Mouse (Mus musculus): ENCODE results near the gene Vwa1. TPM values are rescaled to one million over a fixed set of nuclear protein-coding genes. Genes with fewer than 3 reads are reported as not detected.
A peak's percentile ranks its signal among the peaks of the same experiment; 100 is the strongest.

The Vwa1 gene
- polyA plus RNA-seq (2016; fragmentation: Nextera tagmentation; extraction: Ambion mirVana): 9.8 and 11.5 TPM in 2 replicates

DNA sequence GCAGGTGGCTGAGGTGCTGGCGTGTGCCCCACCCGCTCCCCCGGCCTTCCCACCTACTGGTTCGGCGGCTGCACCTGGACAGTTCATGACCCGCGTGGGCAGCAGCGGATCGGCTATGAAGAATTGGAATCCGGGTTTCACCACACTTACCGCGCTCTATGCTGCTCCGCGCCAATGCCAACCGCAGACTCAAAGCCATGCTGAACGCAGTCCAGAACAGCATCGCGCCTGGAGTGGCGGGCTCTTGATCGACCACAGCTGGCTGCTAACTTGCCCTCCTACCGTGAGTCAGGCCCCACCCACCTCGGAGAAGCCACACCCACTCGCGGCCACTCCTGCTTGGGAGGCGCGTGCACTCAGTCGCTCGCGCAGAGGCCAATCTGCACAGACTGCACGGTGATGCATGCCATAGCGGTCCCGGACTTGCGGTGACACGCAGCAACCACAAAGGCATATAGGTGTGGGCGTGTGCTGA is at the start of gene Vwa1:
Gene Vwa1 (minus strand): TSS at position 419 of the 475 bp plus-strand sequence.
- 2% methylated on average over 35 of the region's 35 CpGs for WGBS
- Histone ChIP-seq H3K4me1 (peaks cover 25% of the 10 kb centered on the region), H3K4me2 (peak within 1 kb of the TSS; percentile 60), H3K9me3 (no peaks in the 10 kb centered on the region), H3K27me3 (peaks cover 67% of the 10 kb centered on the region), H3K27ac (0 out of 2 replicates have a peak within 1 kb of the TSS, but pooled peaks have one; percentile 9), H3K36me3 (replicated peaks) (no peaks in the 10 kb centered on the region), H3K4me3 (replicated peaks) (peak within 1 kb of the TSS; percentile 34), H3K9ac (peak within 1 kb of the TSS; percentile 33; the same call in 1 of the 2 replicates)
- ATAC-seq (ENCODE audit: low FRiP score): peak; percentile 76

DNA sequence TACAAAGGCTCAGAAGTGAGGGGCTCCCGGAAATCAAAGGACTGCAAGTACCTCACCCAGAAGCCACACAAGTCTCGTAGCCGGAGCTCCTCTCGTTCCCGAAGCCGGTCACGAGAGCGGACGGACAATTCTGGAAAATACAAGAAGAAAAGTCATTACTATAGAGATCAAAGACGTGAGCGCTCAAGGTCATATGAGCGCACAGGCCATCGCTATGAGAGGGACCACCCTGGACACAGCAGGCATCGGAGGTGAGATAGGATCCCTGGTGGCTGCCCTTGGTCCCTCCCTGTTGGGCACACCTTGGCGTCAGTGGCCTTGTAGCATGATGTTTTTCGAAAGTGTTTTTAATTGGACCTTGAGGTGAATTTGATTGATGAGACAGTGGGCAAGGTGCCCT is 48.9 kb upstream of the Vwa1 start:
- no peak overlapping the region for H3K9ac ChIP-seq
- 94% methylated on average over 16 of the region's 16 CpGs for WGBS
- ATAC-seq (ENCODE audit: low FRiP score): no peak

DNA sequence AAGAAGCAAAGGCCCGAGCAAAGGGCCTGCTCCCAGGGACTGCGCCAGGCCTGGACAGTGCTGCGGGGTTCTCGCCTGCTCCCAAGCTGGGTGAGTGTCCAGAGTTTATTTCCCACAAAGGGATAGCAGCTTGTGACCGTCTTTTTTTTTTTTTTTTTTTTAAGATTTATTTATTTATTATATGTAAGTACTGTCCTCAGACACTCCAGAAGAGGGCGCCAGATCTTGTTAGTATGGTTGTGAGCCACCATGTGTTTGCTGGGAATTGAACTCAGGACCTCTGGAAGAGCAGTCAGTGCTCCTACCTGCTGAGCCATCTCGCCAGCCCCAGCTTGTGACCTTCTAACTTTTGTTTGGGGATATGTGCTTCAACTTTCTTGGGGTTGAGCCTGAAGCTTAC is 46.5 kb upstream of the Vwa1 start:
- H3K27me3 ChIP-seq: no peaks in the 10 kb centered on the region
- no peak overlapping the region for H3K4me3 ChIP-seq (replicated peaks)
- no peaks in the 10 kb centered on the region for H3K9me3 ChIP-seq
- no peak for ATAC-seq (ENCODE audit: low FRiP score)
- peaks cover 94% of the 10 kb centered on the region for H3K36me3 ChIP-seq (replicated peaks)
- WGBS: 78% methylated on average over 7 of the region's 7 CpGs
- H3K4me2 ChIP-seq: no peak overlapping the region
- no peak overlapping the region for H3K9ac ChIP-seq
- no peak overlapping the region for H3K27ac ChIP-seq
- H3K4me1 ChIP-seq: no peaks in the 10 kb centered on the region

More for the DNA sequence above, 48.9 kb upstream of the Vwa1 start:
- Histone ChIP-seq H3K4me1 (no peaks in the 10 kb centered on the region), H3K4me2 (no peak overlapping the region), H3K4me3 (replicated peaks) (no peak overlapping the region), H3K36me3 (replicated peaks) (peaks cover 90% of the 10 kb centered on the region), H3K27ac (no peak overlapping the region), H3K27me3 (no peaks in the 10 kb centered on the region), H3K9me3 (no peaks in the 10 kb centered on the region)

DNA sequence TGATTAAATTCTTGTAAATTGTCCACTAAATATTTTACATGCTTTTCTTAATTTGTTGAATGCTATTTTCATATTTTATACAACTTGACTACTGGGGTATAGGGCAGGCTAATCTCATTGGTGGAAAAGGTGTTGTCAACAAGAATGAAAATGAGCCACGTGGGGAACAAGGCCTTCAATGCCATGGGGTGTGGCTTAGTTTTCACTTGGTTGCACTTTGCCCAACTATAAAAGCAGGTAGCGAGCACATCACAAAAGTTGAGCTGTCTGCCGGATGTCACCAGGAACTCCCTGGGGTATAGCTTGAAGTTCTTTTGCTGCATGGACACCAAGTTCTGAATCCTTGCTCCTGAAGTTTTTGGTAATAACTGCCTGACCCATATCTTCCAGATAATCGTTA is 43.0 kb upstream of the Vwa1 start:
- no peak overlapping the region for H3K9ac ChIP-seq
- WGBS: 78% methylated on average over 4 of the region's 4 CpGs
- H3K4me3 ChIP-seq (replicated peaks): no peak overlapping the region
- no peak overlapping the region for H3K4me2 ChIP-seq
- no peaks in the 10 kb centered on the region for H3K27me3 ChIP-seq
- H3K9me3 ChIP-seq: no peaks in the 10 kb centered on the region
- peaks cover 85% of the 10 kb centered on the region for H3K36me3 ChIP-seq (replicated peaks)
- ATAC-seq (ENCODE audit: low FRiP score): no peak
- peaks cover 13% of the 10 kb centered on the region for H3K4me1 ChIP-seq
- no peak overlapping the region for H3K27ac ChIP-seq

DNA sequence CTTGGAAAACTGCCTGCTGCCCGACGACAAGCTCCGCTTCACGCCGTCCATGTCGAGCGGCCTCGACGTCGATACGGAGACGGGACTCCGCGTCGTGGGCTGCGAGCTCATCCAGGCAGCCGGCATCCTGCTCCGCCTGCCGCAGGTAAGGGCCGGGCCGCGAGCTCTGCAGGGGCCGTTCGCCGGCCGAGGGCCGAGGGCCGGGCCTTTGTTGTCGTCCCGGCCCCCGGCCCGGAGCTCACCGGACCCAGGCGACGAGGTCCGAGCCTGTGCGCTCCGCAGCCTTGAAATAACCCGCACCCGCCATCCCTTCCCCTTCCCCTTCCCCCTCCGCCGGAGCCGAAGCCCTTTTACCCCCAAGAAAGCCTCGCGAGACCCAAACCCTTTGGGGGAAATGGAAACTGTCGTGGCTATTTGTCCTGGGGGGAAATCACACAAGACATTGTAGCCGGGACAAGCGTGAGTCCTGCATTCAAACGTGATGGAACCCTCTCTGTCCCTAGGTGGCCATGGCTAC is 38.2 kb upstream of the Vwa1 start:
- Histone ChIP-seq H3K36me3 (replicated peaks) (peaks cover 72% of the 10 kb centered on the region), H3K4me3 (replicated peaks) (peak overlapping the region; percentile 100), H3K27ac (peak overlapping the region; percentile 89), H3K9ac (peak overlapping the region; percentile 99), H3K4me1 (peaks cover 21% of the 10 kb centered on the region), H3K9me3 (no peaks in the 10 kb centered on the region), H3K27me3 (no peaks in the 10 kb centered on the region), H3K4me2 (peak overlapping the region; percentile 82)
- WGBS: under 1% methylated on average over 35 of the region's 49 CpGs
- ATAC-seq (ENCODE audit: low FRiP score): peak; percentile 54

DNA sequence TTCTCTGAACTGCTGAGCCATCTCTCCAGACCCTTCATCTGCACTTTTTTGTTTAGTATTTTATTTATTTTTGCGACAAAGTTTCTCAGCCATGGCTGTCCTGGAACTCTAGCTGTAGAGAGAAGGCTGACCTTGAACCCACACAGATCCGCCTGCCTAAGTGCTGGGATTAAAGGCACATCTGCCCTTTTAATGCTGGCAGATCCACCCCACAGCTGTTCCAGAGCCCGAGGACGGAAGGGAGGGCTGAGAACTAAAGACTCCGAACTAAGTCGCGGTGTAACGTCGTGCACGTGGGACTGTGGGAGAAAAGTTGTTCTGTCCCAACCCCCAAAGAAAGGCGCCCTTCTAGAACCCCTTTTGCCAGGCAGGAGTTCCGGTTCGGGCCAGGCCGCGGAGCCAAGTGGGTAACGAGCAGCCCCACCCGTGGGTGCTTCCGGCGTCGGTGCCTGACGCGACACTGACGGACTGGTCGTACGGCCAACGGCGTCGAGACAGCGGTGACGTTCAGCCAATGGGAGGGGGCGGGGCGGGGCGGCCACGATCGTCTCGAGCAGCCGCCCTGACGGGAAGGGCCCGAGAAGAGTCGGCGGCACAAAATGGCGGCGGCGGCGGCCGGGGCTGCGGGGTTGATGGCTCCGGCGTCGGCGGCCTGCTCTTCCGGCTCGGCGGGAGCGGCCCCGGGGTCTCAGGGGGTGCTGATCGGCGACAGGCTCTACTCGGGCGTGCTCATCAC is 37.6 kb upstream of the Vwa1 start, which contains the start of gene Ccnl2:
Gene Ccnl2 (plus strand): TSS at position 561 of the 736 bp plus-strand sequence.
- Histone ChIP-seq H3K9me3 (no peaks in the 10 kb centered on the region), H3K4me2 (peak within 1 kb of the TSS; percentile 82), H3K27ac (peak within 1 kb of the TSS; percentile 89), H3K4me1 (peaks cover 21% of the 10 kb centered on the region), H3K27me3 (no peaks in the 10 kb centered on the region), H3K9ac (peak within 1 kb of the TSS; percentile 99), H3K4me3 (replicated peaks) (peak within 1 kb of the TSS; percentile 100), H3K36me3 (replicated peaks) (peaks cover 72% of the 10 kb centered on the region)
- WGBS: under 1% methylated on average over 60 of the region's 60 CpGs
- peak; percentile 99 for ATAC-seq (ENCODE audit: low FRiP score)

DNA sequence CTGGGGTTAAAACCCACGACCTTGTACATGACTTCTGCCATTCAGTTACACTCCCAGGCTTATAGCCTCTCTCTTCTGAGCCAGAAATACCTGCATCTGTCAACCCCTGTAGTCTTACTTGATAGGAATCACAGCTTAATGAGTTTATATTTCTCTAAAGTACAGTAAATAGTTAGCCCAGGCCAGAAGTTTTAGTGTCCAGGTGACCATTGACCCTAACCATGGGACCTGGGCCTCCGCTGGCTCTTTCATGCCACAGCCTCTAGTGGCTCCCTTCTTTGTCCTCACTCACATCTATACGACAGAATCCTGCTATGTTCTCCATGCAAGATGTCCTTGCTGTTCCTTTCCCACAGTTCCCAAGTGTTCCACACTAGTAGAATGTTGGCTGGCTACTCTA is 33.3 kb upstream of the Vwa1 start:
- Histone ChIP-seq H3K27me3 (no peaks in the 10 kb centered on the region), H3K9ac (no peak overlapping the region), H3K27ac (no peak overlapping the region), H3K4me2 (no peak overlapping the region), H3K9me3 (no peaks in the 10 kb centered on the region), H3K4me1 (peaks cover 25% of the 10 kb centered on the region), H3K36me3 (replicated peaks) (peaks cover 58% of the 10 kb centered on the region), H3K4me3 (replicated peaks) (no peak overlapping the region)
- no peak for ATAC-seq (ENCODE audit: low FRiP score)
- WGBS: 90% methylated on average over 3 of the region's 3 CpGs

DNA sequence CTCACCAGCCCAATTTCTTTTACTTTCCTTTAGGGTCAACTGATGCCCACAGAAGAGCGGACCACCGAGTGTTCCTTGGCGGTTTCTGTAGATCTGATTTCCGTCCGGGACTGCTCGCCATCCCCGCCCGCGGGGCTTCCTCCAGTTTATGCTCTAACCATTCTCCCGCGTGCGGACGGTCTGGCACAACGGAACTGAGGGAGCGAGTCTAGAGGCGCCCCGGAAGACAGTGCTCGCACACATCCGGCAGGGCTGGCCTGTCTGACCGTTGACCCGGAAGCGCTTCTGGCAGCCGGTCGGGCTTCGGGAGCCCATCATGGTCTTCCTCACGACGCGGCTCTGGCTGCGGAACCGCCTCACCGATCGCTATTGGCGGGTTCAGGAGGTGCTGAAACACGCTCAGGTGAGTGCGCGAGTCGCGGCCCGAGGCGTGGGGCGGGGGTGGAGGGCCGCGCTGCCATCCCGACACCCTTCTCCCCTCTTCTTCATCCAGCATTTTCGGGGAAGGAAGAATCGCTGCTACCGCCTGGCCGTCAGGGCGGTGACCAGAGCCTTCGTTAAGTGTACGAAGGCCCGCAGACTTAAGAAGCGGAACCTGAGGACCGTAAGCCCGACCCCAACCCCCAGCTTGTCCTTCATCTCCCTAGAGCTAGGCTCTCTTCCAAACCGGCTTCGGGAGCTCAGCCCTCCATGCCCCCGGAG is 29.0 kb upstream of the Vwa1 start:
- H3K9me3 ChIP-seq: no peaks in the 10 kb centered on the region
- WGBS: under 1% methylated on average over 58 of the region's 58 CpGs
- peak; percentile 99 for ATAC-seq (ENCODE audit: low FRiP score)
- H3K4me2 ChIP-seq: peak overlapping the region; percentile 79
- H3K4me1 ChIP-seq: peaks cover 19% of the 10 kb centered on the region
- peaks cover 33% of the 10 kb centered on the region for H3K36me3 ChIP-seq (replicated peaks)
- peak overlapping the region; percentile 81 for H3K27ac ChIP-seq
- H3K27me3 ChIP-seq: peaks cover 5% of the 10 kb centered on the region; the same call in 1 of the 2 replicates
- H3K9ac ChIP-seq: peak overlapping the region; percentile 85
- H3K4me3 ChIP-seq (replicated peaks): peak overlapping the region; percentile 94

DNA sequence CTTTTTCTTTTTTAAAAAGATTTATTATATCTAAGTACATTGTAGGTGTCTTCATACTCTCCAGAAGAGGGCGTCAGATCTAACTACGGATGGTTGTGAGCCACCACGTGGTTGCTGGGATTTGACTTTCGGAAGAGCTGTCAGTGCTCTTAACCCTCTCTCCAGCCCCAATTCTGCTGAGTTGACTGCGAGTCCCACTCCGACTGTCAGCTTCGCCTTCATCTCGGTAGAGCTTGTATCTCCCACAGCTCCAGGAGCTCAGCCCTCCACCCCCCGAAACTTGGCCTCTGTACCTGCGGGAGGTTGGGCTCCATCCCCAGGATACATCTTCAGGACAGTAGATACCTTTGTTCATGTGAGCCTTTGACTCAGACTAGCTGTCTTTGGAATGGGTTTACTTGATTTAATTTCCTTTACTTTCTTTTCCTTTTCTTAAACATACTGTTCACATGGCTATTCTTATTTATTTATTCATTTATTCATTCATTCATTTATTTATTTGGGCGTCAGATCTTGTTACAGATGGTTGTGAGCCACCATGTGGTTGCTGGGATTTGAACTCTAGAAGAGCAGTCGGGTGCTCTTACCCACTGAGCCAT is 28.3 kb upstream of the Vwa1 start, which contains the start of gene Mrpl20:
Gene Mrpl20 (plus strand): TSS at position 138 of the 599 bp plus-strand sequence.
- Histone ChIP-seq H3K9ac (peak within 1 kb of the TSS; percentile 85), H3K4me3 (replicated peaks) (peak within 1 kb of the TSS; percentile 94), H3K27ac (peak within 1 kb of the TSS; percentile 81), H3K4me2 (peak within 1 kb of the TSS; percentile 79), H3K27me3 (peaks cover 5% of the 10 kb centered on the region; the same call in 1 of the 2 replicates), H3K36me3 (replicated peaks) (peaks cover 26% of the 10 kb centered on the region), H3K9me3 (no peaks in the 10 kb centered on the region), H3K4me1 (peaks cover 19% of the 10 kb centered on the region)
- ATAC-seq (ENCODE audit: low FRiP score): no peak
- 8% methylated on average over 12 of the region's 12 CpGs for WGBS

DNA sequence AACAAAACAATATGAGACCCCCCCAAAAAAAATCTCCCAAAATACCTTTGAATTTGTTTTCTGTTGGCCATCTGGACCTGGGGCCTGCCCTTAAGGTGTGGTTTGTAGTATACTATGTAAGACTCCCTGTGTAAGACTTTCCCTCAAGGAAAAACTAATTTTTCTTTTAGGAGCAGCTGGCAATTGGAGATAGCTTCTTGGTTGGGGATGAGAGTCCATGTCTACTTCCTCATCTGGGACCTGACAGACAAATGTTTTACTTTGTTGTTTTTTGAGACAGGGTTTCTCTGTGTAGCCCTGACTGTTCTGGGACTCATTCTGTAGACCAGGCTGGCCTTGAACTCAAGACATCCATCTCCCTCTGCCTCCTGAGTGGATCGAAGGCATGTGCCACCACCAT is 27.6 kb upstream of the Vwa1 start:
- Histone ChIP-seq H3K4me2 (no peak overlapping the region), H3K27ac (no peak overlapping the region), H3K9ac (no peak overlapping the region), H3K9me3 (no peaks in the 10 kb centered on the region), H3K27me3 (peaks cover 5% of the 10 kb centered on the region; the same call in 1 of the 2 replicates), H3K4me1 (peaks cover 19% of the 10 kb centered on the region), H3K4me3 (replicated peaks) (no peak overlapping the region), H3K36me3 (replicated peaks) (peaks cover 19% of the 10 kb centered on the region; the same call in 1 of the 2 replicates)
- 100% methylated on average over 1 of the region's 1 CpGs for WGBS
- ATAC-seq (ENCODE audit: low FRiP score): no peak

DNA sequence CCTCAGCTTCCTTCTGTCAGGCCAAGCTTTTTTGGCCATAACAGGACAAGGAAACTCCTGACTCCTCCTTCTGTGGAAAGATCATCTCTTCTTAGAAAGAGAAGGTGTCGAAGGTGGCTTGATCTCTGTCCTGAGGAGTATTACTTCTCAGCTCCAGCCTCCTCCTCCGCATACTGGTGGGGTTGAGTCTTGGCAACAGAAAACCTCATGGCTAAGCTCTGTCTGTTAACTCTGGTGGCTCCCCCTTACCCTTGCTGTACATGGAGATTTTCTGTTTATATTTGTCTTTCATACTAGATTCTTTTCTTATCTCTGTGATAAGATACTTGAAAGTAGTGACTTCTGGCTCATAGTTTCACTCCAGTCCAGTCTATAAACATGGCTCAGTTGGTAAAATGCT is 19.2 kb upstream of the Vwa1 start:
- Histone ChIP-seq H3K36me3 (replicated peaks) (no peaks in the 10 kb centered on the region), H3K27ac (no peak overlapping the region), H3K9ac (no peak overlapping the region), H3K9me3 (no peaks in the 10 kb centered on the region), H3K27me3 (peaks cover 18% of the 10 kb centered on the region), H3K4me3 (replicated peaks) (no peak overlapping the region), H3K4me2 (no peak overlapping the region), H3K4me1 (no peaks in the 10 kb centered on the region)
- 80% methylated on average over 2 of the region's 2 CpGs for WGBS
- ATAC-seq (ENCODE audit: low FRiP score): no peak
